Mouse (Mus musculus) stomach, postnatal 0 days (tissue): ENCODE results near the gene Krtap16-1. TPM values are rescaled to one million over a fixed set of nuclear protein-coding genes. Genes with fewer than 3 reads are reported as not detected.

Source experiments
- ATAC-seq: fragments of 200-750 bp; cut with Nextera tagmentation; 2 replicates; pipeline ENCODE4 v1.8.0; 2017; ENCODE audit not compliant: low FRiP score, low TSS enrichment
- DNase-seq: peaks from one replicate; pipeline ENCODE4 v3.0.0-alpha.2; 2016; ENCODE audit warnings: low spot score
- H3K27ac ChIP-seq: fragments of 300-500 bp; sonication (generic); replicated peaks from 2 replicates; pipeline ENCODE4 v1.5.1; 2014; ENCODE audit warnings: mild to moderate bottlenecking, control low read depth
- H3K27me3 ChIP-seq: fragments of 300-500 bp; sonication (generic); 2 replicates; pipeline ENCODE4 v1.6.1; 2014; ENCODE audit warnings: low read length; ENCODE audit not compliant: control insufficient read depth, insufficient read depth
- H3K36me3 ChIP-seq: fragments of 300-500 bp; sonication (generic); 2 replicates; pipeline ENCODE4 v1.6.1; 2014; ENCODE audit warnings: low read length, mixed read lengths; ENCODE audit not compliant: control insufficient read depth, insufficient read depth
- H3K4me1 ChIP-seq: fragments of 300-500 bp; sonication (generic); replicated peaks from 2 replicates; pipeline ENCODE4 v1.6.1; 2014; ENCODE audit warnings: antibody characterized with exemption; ENCODE audit not compliant: control insufficient read depth, insufficient read depth
- H3K4me2 ChIP-seq: fragments of 300-500 bp; sonication (generic); replicated peaks from 2 replicates; pipeline ENCODE4 v1.6.1; 2014; ENCODE audit warnings: low read depth, mild to moderate bottlenecking, control low read depth, moderate library complexity
- H3K4me3 ChIP-seq: fragments of 300-500 bp; sonication (generic); 2 replicates; pipeline ENCODE4 v1.5.1; 2014; ENCODE audit warnings: low read depth, low read length, control low read depth
- H3K9ac ChIP-seq: fragments of 300-500 bp; sonication (generic); 2 replicates; pipeline ENCODE4 v1.6.1; 2014; ENCODE audit warnings: mild to moderate bottlenecking, low read length, control low read depth, mixed read lengths
- H3K9me3 ChIP-seq: fragments of 300-500 bp; sonication (generic); 2 replicates; pipeline ENCODE4 v1.6.1; 2016; ENCODE audit warnings: low read length; ENCODE audit not compliant: control insufficient read depth
- CTCF ChIP-seq: IDR thresholded peaks from 2 replicates; pipeline ENCODE4 v1.5.1; 2016; ENCODE audit warnings: antibody characterized with exemption, low read depth, mild to moderate bottlenecking, moderate library complexity
- EP300 ChIP-seq: optimal IDR thresholded peaks from 2 replicates; pipeline ENCODE3; 2016; ENCODE audit warnings: antibody characterized with exemption
- WGBS: fragments of 180-500 bp; shearing (Covaris S2); extraction: QIAGEN DNeasy Blood & Tissue Kit; methylation state at CpG from one replicate; pipeline ENCODE4 v1.1.7; 2014; 5-methylcytosine and 5-hydroxymethylcytosine counted together
- polyA plus RNA-seq: library from polyadenylated mRNA; unstranded; fragments of >200 nt; fragmentation: Nextera tagmentation; extraction: Ambion mirVana; gene quantifications from 2 replicates; pipeline ENCODE4 v1.2.1, GENCODE M21; 2015

The Krtap16-1 gene
- polyA plus RNA-seq, 1 experiment from 2014 or later, result 0.10 TPM

- no peak overlapping the region for H3K4me3 ChIP-seq
- no peaks in the 10 kb centered on the region for H3K27me3 ChIP-seq
- 69% methylated on average over 9 of the region's 9 CpGs for WGBS
- ATAC-seq (no peak), DNase-seq (no peak)
- no peaks in the 10 kb centered on the region for H3K9me3 ChIP-seq
- H3K4me2 ChIP-seq, result no peak overlapping the region
- H3K9ac ChIP-seq, result no peak overlapping the region
- H3K27ac ChIP-seq, result no peak overlapping the region
- TF ChIP-seq CTCF, result no peak
- no peak for TF ChIP-seq EP300
- H3K36me3 ChIP-seq, result no peaks in the 10 kb centered on the region
- no peaks in the 10 kb centered on the region for H3K4me1 ChIP-seq
Observed at GRCm38 (mm10) chr11:99937751-99938264, 48.6 kb downstream of the Krtap16-1 start.

DNA sequence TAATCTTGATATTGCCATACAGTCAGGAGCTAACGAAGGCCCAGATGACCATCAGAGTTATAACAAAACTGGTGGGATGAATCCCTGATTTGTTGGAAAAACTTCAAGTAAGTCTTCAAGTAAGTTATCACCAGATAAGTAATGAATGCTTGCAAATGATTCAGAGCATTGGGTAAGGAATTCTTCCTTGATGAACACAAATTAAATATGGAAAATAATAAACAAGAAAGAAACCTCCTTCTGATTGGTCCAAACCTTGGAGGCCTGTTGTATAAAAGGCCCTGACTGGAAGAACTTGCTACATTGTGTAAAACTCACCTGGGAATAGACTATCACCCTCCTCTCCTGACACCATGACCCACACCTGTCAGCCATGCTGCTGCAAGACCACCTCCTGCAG is 50.4 kb downstream of the Krtap16-1 start, which contains the start of gene Krtap31-2:
Gene Krtap31-2 (plus strand): TSS at position 301 of the 400 bp plus-strand sequence.
- Histone ChIP-seq H3K4me1 (no peaks in the 10 kb centered on the region), H3K9me3 (no peaks in the 10 kb centered on the region), H3K4me3 (no peak within 1 kb of the TSS), H3K9ac (no peak within 1 kb of the TSS), H3K4me2 (no peak within 1 kb of the TSS), H3K27me3 (no peaks in the 10 kb centered on the region), H3K36me3 (no peaks in the 10 kb centered on the region), H3K27ac (no peak within 1 kb of the TSS)
- no peak for DNase-seq
- TF ChIP-seq EP300 (no peak), CTCF (no peak)
- no peak for ATAC-seq
- 84% methylated on average over 1 of the region's 1 CpGs for WGBS

Other genes starting within 250 kb of the Krtap16-1 start
- not detected in 2 replicates for gene Gm11595, start 213.7 kb downstream of the Krtap16-1 start, polyA plus RNA-seq
- not detected in 2 replicates for gene Krtap4-8, start 205.9 kb downstream of the Krtap16-1 start, polyA plus RNA-seq
- not detected in 2 replicates for gene Krtap4-9, start 201.4 kb downstream of the Krtap16-1 start, polyA plus RNA-seq
- gene Gm11596, start 193.1 kb downstream of the Krtap16-1 start, polyA plus RNA-seq, result not detected in 2 replicates
- not detected in 2 replicates for gene Gm11569, start 187.7 kb downstream of the Krtap16-1 start, polyA plus RNA-seq
- not detected in 2 replicates for gene Gm11554, start 182.2 kb downstream of the Krtap16-1 start, polyA plus RNA-seq
- not detected in 2 replicates for gene Krtap4-13, start 176.7 kb downstream of the Krtap16-1 start, polyA plus RNA-seq
- not detected in 2 replicates for gene Gm11564, start 170.9 kb downstream of the Krtap16-1 start, polyA plus RNA-seq
- gene 2300003K06Rik, start 148.5 kb downstream of the Krtap16-1 start, polyA plus RNA-seq, result not detected in 2 replicates
- gene Krtap4-16, start 135.0 kb downstream of the Krtap16-1 start, polyA plus RNA-seq, result not detected in 2 replicates
- gene Gm11568, start 128.7 kb downstream of the Krtap16-1 start, polyA plus RNA-seq, result not detected in 2 replicates
- not detected in 2 replicates for gene Gm11559, start 122.1 kb downstream of the Krtap16-1 start, polyA plus RNA-seq
- not detected in 2 replicates for gene Krtap9-1, start 113.2 kb downstream of the Krtap16-1 start, polyA plus RNA-seq
- not detected in 2 replicates for gene Gm11567, start 107.4 kb downstream of the Krtap16-1 start, polyA plus RNA-seq
- gene Krtap31-1, start 78.7 kb downstream of the Krtap16-1 start, polyA plus RNA-seq, result not detected in 2 replicates
- gene Gm11565, start 71.8 kb downstream of the Krtap16-1 start, polyA plus RNA-seq, result not detected in 2 replicates
- not detected in 2 replicates for gene Krtap31-2, start 50.3 kb downstream of the Krtap16-1 start, polyA plus RNA-seq
- gene Krtap9-5, start 38.1 kb downstream of the Krtap16-1 start, polyA plus RNA-seq, result not detected in 2 replicates
- gene Krtap29-1, start 7.5 kb downstream of the Krtap16-1 start, polyA plus RNA-seq, result not detected in 2 replicates
- 0.25 and 0.27 TPM in 2 replicates for gene Krtap17-1, start 7.4 kb upstream of the Krtap16-1 start, polyA plus RNA-seq
- 0.05 and 0.17 TPM in 2 replicates for gene Krt33a, start 29.6 kb upstream of the Krtap16-1 start, polyA plus RNA-seq
- gene Krt33b, start 43.3 kb upstream of the Krtap16-1 start, polyA plus RNA-seq, result 0.06 TPM in 1 of 2 replicates, not detected in the other
- 0.99 and 1.0 TPM in 2 replicates for gene Krt34, start 55.0 kb upstream of the Krtap16-1 start, polyA plus RNA-seq
- gene Krt31, start 64.0 kb upstream of the Krtap16-1 start, polyA plus RNA-seq, result not detected in 2 replicates
- gene Krt32, start 101.6 kb upstream of the Krtap16-1 start, polyA plus RNA-seq, result 0.59 and 0.65 TPM in 2 replicates
- 0.21 and 0.33 TPM in 2 replicates for gene Krt35, start 109.6 kb upstream of the Krtap16-1 start, polyA plus RNA-seq
- gene Krt36, start 119.0 kb upstream of the Krtap16-1 start, polyA plus RNA-seq, result 0.30 and 0.48 TPM in 2 replicates
- 2,802 and 3,195 TPM in 2 replicates for gene Krt13, start 135.0 kb upstream of the Krtap16-1 start, polyA plus RNA-seq
- gene Krt15, start 149.3 kb upstream of the Krtap16-1 start, polyA plus RNA-seq, result 758 and 921 TPM in 2 replicates
- gene Krt19, start 162.1 kb upstream of the Krtap16-1 start, polyA plus RNA-seq, result 1,512 and 1,618 TPM in 2 replicates
- gene Krt9, start 206.6 kb upstream of the Krtap16-1 start, polyA plus RNA-seq, result 0.04 TPM in 1 of 2 replicates, not detected in the other
- 279 and 287 TPM in 2 replicates for gene Krt14, start 221.0 kb upstream of the Krtap16-1 start, polyA plus RNA-seq